Mouse (Mus musculus) lung, embryonic 15.5 days (tissue): ENCODE results near the gene Gm12355. TPM values are rescaled to one million over a fixed set of nuclear protein-coding genes. Genes with fewer than 3 reads are reported as not detected.
"Not testable (repeated sequence)": the region's sequence is repeated elsewhere in the genome, so short reads cannot be mapped to it uniquely, and the experiment has no call there.

Source experiments
- ATAC-seq: fragments of 200-750 bp; cut with Nextera tagmentation; 2 replicates; pipeline ENCODE4 v1.8.0; 2017; ENCODE audit warnings: moderate number of reproducible peaks, borderline replicate concordance; ENCODE audit not compliant: low FRiP score, low TSS enrichment; ENCODE audit errors: extremely low read depth
- H3K27ac ChIP-seq: fragments of 300-500 bp; sonication (generic); 2 replicates; pipeline ENCODE4 v1.5.1; 2015; ENCODE audit warnings: moderate library complexity, mild to moderate bottlenecking, inconsistent platforms
- H3K27me3 ChIP-seq: fragments of 300-500 bp; sonication (generic); 2 replicates; pipeline ENCODE4 v1.6.1; 2015; ENCODE audit warnings: inconsistent platforms
- H3K36me3 ChIP-seq: fragments of 300-500 bp; sonication (generic); 2 replicates; pipeline ENCODE4 v1.6.1; 2015; ENCODE audit warnings: inconsistent platforms
- H3K4me1 ChIP-seq: fragments of 300-500 bp; sonication (generic); 2 replicates; pipeline ENCODE4 v1.6.1; 2015; ENCODE audit warnings: inconsistent platforms
- H3K4me2 ChIP-seq: fragments of 300-500 bp; sonication (generic); 2 replicates; pipeline ENCODE4 v1.6.1; 2015; ENCODE audit warnings: inconsistent platforms, mild to moderate bottlenecking, moderate library complexity
- H3K4me3 ChIP-seq: fragments of 300-500 bp; sonication (generic); 2 replicates; pipeline ENCODE4 v1.5.1; 2015; ENCODE audit warnings: mild to moderate bottlenecking, inconsistent platforms
- H3K9ac ChIP-seq: fragments of 300-500 bp; sonication (generic); 2 replicates; pipeline ENCODE4 v1.6.1; 2015; ENCODE audit warnings: inconsistent platforms
- H3K9me3 ChIP-seq: fragments of 300-500 bp; sonication (generic); 2 replicates; pipeline ENCODE4 v1.6.1; 2016; ENCODE audit warnings: inconsistent platforms
- WGBS: fragments of 180-500 bp; shearing (Covaris S2); methylation state at CpG from one replicate; pipeline ENCODE4 v1.1.7; 2015; 5-methylcytosine and 5-hydroxymethylcytosine counted together
- polyA plus RNA-seq: library from polyadenylated mRNA; unstranded; fragments of >200 nt; fragmentation: Nextera tagmentation; extraction: Ambion mirVana; gene quantifications from 2 replicates; pipeline ENCODE4 v1.2.1, GENCODE M21; 2015

Gene Gm12355
- polyA plus RNA-seq, 1 experiment from 2014 or later: 1.4 TPM

DNA sequence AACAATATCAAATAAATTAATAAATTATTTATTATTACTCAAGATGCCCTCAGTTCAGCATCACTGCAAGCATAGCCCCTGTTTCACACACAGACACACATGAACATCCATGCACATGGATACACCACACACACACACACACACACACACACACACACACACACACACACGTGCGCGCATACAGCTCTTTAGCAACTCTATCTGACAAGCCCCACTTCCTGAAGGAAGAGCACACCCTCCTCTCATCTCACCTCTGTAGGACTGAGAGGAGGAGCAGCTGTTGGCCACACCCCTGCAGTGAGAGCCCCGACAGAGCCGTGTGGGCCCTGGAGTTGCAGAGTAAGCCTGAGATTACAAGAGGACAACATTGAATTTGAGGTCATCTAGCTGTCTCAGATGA, 14.6 kb upstream of the Gm12355 start:
- no peak for ATAC-seq
- Histone ChIP-seq H3K36me3 (no peaks in the 10 kb centered on the region), H3K27me3 (no peaks in the 10 kb centered on the region), H3K4me1 (no peaks in the 10 kb centered on the region), H3K4me2 (no peak overlapping the region), H3K9me3 (no peaks in the 10 kb centered on the region), H3K27ac (no peak overlapping the region), H3K4me3 (no peak overlapping the region), H3K9ac (no peak overlapping the region)
- WGBS: 50% methylated on average over 5 of the region's 5 CpGs

DNA sequence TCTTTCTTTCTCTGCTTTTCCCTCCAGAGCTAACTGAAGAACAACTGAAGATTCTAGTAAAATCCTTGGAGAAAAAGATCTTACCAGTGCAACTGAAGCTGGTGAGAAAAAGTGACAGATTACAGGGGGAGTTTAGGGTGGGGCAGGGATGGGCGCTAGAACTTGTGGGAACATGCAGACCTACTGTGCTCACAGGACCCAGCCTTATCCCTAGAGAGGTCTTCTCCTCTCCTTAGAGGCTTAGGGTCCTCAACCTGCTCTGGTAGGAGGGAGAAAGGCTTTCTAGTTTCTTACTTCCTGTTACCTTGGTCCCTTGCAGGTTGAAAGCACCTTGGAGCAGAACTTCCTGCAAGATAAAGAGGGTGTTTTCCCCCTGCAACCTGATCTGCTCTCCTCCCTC, 12.0 kb upstream of the Gm12355 start:
- Histone ChIP-seq H3K36me3 (no peaks in the 10 kb centered on the region), H3K27ac (no peak overlapping the region), H3K4me1 (no peaks in the 10 kb centered on the region), H3K9me3 (no peaks in the 10 kb centered on the region), H3K4me3 (no peak overlapping the region), H3K9ac (no peak overlapping the region), H3K4me2 (no peak overlapping the region), H3K27me3 (no peaks in the 10 kb centered on the region)
- WGBS: 63% methylated on average over 1 of the region's 1 CpGs
- ATAC-seq: no peak

DNA sequence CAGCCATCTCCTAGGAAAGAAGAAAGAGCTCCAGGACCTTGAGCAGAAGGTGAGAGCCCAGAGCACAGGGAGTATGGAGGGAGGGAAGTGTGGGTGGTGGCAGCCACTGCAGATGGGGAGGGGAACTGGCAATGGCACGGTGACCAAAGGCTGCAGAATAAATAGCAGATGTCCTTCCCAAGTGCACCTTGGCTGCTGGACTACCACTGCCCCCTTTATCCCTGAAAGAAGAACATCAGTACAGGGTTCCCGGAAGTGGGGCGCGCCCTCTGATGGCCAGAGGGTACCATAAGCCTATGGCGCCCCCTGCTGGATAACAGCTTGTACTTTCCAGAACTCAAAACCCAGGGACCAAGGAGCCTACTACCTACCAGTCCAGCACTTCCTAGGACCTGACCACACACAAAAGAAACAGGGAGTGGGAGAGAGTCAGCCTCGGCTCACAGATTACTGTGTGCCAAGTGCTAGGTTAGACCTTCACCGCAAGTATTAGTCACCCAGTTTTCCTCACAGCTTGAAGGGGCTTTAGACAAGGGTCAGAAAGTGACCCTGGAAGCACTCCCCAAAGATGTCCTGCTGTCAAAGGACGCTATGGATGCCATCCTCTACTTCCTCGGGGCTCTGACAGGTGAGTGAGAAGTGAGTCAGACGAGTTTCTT, 10.0 kb upstream of the Gm12355 start:
- H3K9me3 ChIP-seq, H3K4me2 ChIP-seq, H3K4me3 ChIP-seq, H3K27ac ChIP-seq, H3K4me1 ChIP-seq, ATAC-seq, H3K27me3 ChIP-seq, H3K36me3 ChIP-seq, H3K9ac ChIP-seq: not testable (repeated sequence)
- WGBS: 32% methylated on average over 10 of the region's 10 CpGs

DNA sequence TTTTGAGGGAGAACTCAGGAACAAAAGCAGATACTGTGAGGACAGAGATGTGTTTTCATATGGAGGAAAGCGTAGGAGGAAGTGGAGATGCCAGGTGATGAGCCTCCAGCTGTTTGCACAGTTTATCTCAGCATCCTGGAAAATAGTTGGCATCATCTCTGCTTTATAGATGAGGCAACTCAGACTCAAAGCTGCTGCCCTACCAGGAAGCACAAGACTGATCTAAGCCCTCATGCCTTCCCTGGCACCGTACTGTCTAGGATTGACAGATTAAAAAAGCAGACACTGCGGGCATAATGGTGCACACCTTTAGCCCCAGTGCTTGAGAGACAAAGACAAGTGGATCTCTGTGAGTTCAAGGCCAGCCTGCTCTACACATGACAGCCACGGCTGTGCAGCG, 5.2 kb upstream of the Gm12355 start:
- WGBS: 82% methylated on average over 5 of the region's 5 CpGs
- ATAC-seq: no peak
- Histone ChIP-seq H3K9me3 (no peaks in the 10 kb centered on the region), H3K4me2 (no peak overlapping the region), H3K27me3 (no peaks in the 10 kb centered on the region), H3K9ac (no peak overlapping the region), H3K4me3 (no peak overlapping the region), H3K27ac (no peak overlapping the region), H3K36me3 (no peaks in the 10 kb centered on the region), H3K4me1 (no peaks in the 10 kb centered on the region)

DNA sequence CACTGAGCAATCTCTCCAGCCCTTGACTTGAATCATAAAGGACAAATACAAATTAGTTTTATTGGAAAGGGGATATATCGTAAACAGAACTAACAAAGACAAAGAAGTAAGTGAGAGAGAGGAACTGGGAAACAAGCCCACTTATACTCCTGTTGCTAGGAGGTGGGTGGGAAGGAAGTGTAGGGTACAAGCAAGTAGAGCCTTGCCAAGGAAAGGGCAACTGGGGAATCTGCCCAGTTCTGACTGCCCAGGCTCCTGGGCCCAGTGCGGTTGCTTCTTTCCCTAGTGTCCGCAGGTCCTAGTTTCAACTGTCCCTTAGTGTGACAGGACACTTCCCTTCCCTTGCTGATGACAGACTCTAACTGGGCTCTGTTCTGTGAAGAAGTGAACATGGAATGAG, 3.2 kb upstream of the Gm12355 start:
- no peaks in the 10 kb centered on the region for H3K27me3 ChIP-seq
- WGBS: 94% methylated on average over 3 of the region's 3 CpGs
- no peak for ATAC-seq
- no peak overlapping the region for H3K27ac ChIP-seq
- no peaks in the 10 kb centered on the region for H3K36me3 ChIP-seq
- H3K9ac ChIP-seq: no peak overlapping the region
- H3K9me3 ChIP-seq: no peaks in the 10 kb centered on the region
- no peaks in the 10 kb centered on the region for H3K4me1 ChIP-seq
- H3K4me3 ChIP-seq: no peak overlapping the region
- no peak overlapping the region for H3K4me2 ChIP-seq

DNA sequence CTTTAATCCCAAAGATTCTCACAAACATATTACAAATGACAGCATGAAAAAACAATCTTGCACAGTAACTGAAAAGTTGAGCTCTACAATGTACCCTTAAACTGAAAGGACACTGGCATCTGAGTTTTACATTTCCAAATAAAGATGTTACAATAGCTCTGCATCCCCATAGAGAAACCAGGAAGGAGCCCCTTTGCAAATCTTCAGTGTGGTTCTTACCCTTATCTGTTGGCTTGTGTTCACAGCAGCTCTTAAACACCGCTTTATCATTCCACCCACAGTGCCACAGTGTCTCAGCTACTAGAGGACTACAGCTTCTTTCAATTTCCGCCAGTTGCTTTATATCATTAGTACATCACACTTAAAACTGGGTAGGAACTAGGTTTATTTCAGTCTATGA, 1.1 kb downstream of the Gm12355 start:
- not testable (repeated sequence) for H3K27me3 ChIP-seq, H3K4me3 ChIP-seq, H3K27ac ChIP-seq, H3K4me2 ChIP-seq, H3K9ac ChIP-seq, H3K4me1 ChIP-seq, ATAC-seq, H3K36me3 ChIP-seq, H3K9me3 ChIP-seq
- 84% methylated on average over 2 of the region's 2 CpGs for WGBS

DNA sequence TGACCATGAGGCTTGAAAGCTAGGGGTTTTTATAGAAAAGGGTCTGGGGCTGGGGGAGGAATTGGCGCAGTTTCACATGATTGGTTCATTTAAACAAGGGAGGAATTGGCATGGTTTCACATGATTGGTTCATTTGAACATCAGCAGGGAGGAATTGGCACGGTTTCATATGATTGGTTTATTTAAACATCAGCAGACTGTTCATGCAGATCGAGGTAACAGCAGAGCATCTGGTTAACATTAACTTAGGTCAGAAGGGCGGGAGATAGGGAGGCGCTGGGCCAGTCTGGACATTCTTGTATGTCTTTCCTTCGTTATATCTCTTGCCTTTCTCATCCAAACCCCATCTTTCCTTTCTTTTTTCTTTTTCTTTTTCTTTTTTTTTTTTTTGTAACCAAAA, 1.5 kb downstream of the Gm12355 start:
- not testable (repeated sequence) for H3K4me3 ChIP-seq, H3K36me3 ChIP-seq, H3K27ac ChIP-seq, H3K9me3 ChIP-seq, ATAC-seq, H3K4me1 ChIP-seq, H3K4me2 ChIP-seq, H3K9ac ChIP-seq, H3K27me3 ChIP-seq
- WGBS: 68% methylated on average over 6 of the region's 6 CpGs

DNA sequence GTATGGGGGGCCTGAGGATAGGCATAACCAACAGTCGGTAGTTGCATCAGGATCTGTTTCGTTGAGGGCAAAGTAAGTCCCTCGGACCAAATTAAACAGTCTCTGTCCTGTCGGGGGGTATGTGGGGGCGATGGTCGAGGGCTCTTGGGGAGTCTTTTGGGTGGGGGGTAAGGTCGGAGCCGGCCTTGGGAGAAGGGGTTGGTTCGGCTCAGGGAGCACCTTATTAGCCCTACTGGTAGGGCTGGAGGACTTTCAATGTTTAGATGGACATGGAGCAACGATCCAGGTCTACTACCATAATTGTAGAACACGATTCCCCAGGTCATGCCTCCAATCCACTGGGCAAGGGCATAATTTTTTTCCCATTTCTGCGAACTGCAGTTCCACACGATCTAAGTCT, 4.7 kb downstream of the Gm12355 start:
- no peaks in the 10 kb centered on the region for H3K9me3 ChIP-seq
- 87% methylated on average over 13 of the region's 13 CpGs for WGBS
- no peak overlapping the region for H3K4me2 ChIP-seq
- no peak overlapping the region for H3K4me3 ChIP-seq
- no peaks in the 10 kb centered on the region for H3K36me3 ChIP-seq
- ATAC-seq: no peak
- H3K4me1 ChIP-seq: no peaks in the 10 kb centered on the region
- no peaks in the 10 kb centered on the region for H3K27me3 ChIP-seq
- H3K27ac ChIP-seq: no peak overlapping the region
- H3K9ac ChIP-seq: no peak overlapping the region

DNA sequence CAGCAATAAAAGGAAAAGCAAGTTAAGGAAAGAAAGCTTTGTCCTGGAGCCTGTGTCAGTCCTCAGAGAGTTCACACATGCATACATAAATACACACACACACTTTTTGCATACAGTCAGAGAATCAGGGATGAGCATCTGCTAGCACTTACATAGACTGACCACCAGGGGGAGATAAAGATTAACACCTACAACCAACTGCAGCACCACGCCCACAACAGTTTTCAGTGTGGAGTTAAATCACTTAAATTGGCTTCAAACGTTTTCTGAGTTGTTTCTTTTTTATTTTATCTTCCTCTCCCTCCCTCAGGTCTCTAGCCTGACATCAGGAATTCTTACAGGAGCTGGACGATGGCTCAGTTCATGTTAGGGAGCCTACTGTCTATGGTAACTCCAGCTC, 18.7 kb downstream of the Gm12355 start:
- Histone ChIP-seq H3K4me3 (no peak overlapping the region), H3K9me3 (no peaks in the 10 kb centered on the region), H3K27me3 (peaks cover 4% of the 10 kb centered on the region; the same call in 1 of the 2 replicates), H3K9ac (no peak overlapping the region), H3K27ac (no peak overlapping the region), H3K4me1 (peaks cover under 1% of the 10 kb centered on the region; the same call in 1 of the 2 replicates), H3K4me2 (no peak overlapping the region), H3K36me3 (no peaks in the 10 kb centered on the region)
- WGBS: 3% methylated on average over 3 of the region's 3 CpGs
- ATAC-seq: peak; percentile 55; the same call in 1 of the 2 replicates

DNA sequence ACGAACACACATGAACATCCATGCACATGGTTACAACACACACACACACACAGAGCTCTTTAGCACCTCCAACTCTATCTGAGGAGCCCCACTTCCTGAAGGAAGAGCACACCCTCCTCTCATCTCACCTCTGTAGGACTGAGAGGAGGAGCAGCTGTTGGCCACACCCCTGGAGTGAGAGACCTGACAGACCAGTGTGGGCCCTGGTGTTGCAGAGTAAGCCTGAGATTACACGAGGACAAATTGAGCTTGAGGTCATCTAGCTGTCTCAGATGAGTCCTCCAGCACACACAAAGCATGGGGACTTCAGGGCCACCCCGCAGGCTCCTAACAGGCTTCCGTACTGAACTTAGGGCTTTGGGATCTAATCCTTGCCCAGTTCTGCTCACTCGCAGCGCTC, 20.6 kb downstream of the Gm12355 start:
- WGBS: 55% methylated on average over 6 of the region's 6 CpGs
- H3K27me3 ChIP-seq: peaks cover 19% of the 10 kb centered on the region; the same call in 1 of the 2 replicates
- not testable (repeated sequence) for H3K4me2 ChIP-seq, ATAC-seq, H3K9me3 ChIP-seq, H3K27ac ChIP-seq, H3K36me3 ChIP-seq, H3K4me3 ChIP-seq, H3K4me1 ChIP-seq, H3K9ac ChIP-seq

DNA sequence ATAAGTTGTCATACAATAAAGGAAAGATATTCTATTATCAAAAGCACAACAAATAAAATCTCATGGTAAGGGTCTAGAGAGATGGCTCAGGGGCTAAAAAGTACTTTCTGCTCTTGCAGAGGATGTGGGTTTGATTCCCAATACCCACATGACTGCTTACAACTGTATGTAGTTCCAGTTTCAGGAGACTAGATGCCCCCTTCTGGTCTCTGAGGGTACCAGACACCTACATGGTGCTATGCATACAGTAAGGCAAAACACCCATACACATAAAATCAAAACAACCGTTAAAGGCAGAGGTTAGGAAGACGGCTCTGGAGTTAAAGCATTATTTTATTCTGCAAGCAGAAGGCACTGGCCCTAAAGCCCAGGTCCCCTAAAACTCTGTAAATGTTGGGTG, 21.5 kb downstream of the Gm12355 start:
- no peak for ATAC-seq
- H3K36me3 ChIP-seq: no peaks in the 10 kb centered on the region
- no peak overlapping the region for H3K27ac ChIP-seq
- H3K4me2 ChIP-seq: no peak overlapping the region
- H3K9ac ChIP-seq: no peak overlapping the region
- 80% methylated on average over 2 of the region's 2 CpGs for WGBS
- H3K4me1 ChIP-seq: peaks cover 14% of the 10 kb centered on the region; the same call in 1 of the 2 replicates
- H3K4me3 ChIP-seq: no peak overlapping the region
- H3K27me3 ChIP-seq: peaks cover 28% of the 10 kb centered on the region
- H3K9me3 ChIP-seq: no peaks in the 10 kb centered on the region

DNA sequence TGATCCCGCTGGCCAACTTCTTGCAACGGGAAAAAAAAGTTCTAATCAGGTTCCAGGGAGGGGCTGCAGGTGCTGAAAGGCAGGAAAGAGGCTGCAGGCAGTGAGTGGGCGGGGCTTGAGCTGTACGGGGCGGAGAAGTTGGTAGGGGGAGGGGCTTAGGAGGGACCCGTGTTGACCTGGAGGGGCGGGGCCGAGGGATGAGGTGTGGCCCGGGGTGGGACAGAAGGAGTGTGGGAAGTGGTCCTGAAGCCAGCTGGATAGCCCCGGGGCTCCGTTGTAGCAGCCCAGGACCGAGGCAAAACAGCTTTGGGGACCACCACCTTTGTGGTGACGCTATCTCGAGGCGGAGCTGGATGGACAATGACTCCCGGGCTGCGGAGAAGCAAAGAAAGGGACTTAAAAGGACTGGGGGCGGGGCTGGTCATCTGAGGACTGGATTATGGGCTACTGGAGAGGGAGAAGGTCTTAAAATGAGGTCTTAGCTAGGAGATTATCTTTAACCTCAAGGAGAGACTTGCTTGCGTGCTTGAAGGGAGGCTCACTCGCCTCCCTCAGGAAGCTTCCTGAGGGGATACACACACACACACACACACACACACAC, 23.3 kb downstream of the Gm12355 start:
- H3K9ac ChIP-seq: no peak overlapping the region

More for the DNA sequence above, 23.3 kb downstream of the Gm12355 start:
- peak overlapping the region; percentile 32 for H3K4me3 ChIP-seq
- no peak overlapping the region for H3K27ac ChIP-seq
- H3K27me3 ChIP-seq: peaks cover 37% of the 10 kb centered on the region
- H3K36me3 ChIP-seq: no peaks in the 10 kb centered on the region
- peaks cover 16% of the 10 kb centered on the region; the same call in 1 of the 2 replicates for H3K4me1 ChIP-seq
- WGBS: under 1% methylated on average over 19 of the region's 20 CpGs
- no peaks in the 10 kb centered on the region for H3K9me3 ChIP-seq
- peak; percentile 55 for ATAC-seq
- H3K4me2 ChIP-seq: peak overlapping the region; percentile 57
